Mouse (Mus musculus) kidney, adult 2 months (tissue): ENCODE measurements around the gene 4930412O13Rik.

Experiments
- CTCF ChIP-seq: fragments of 200-500 bp; conservative IDR thresholded peaks from 2 replicates; pipeline ENCODE4 v1.5.1; 2011; ENCODE audit warnings: low read depth, mild to moderate bottlenecking, control low read depth, low read length, moderate library complexity, mixed read lengths; ENCODE audit not compliant: insufficient read depth, insufficient read length
- POLR2A ChIP-seq: fragments of 200-500 bp; IDR thresholded peaks from one replicate; pipeline ENCODE4 v1.6.1; 2011; ENCODE audit warnings: low read depth, low read length, control low read depth

DNA sequence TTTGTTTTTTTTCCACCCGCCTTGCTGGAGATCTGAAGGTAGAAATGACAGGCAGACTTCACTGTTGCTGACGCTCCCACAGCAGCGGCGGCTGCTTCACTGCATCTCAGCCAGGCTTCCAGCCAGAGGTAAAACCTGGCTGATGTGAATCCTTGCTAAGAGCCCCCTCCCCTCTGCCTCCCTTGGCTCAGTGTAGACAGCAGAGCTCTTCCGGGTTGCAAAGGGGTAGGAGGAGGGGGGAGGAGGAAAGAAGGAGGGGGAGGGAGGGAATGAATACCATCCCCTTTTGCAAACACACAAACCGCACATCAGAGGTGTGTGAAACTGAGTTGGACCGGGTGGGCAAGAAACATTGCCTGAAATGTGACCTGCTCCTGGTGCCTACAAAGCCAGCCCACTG, 6.6 kb downstream of the 4930412O13Rik start:
- TF ChIP-seq POLR2A (no peak), CTCF (no peak)
